Mouse (Mus musculus): ENCODE data around the gene Top3b. TPM values are rescaled to one million over a fixed set of nuclear protein-coding genes. Genes with fewer than 3 reads are reported as not detected.

The Top3b gene
- polyA plus RNA-seq (2014; fragmentation: Nextera tagmentation; extraction: Ambion mirVana): 64.2 and 76.3 TPM in 2 replicates

- no peaks in the 10 kb centered on the region for H3K27me3 ChIP-seq (ENCODE audit: control insufficient read depth, insufficient read depth, low read length)
- H3K36me3 ChIP-seq (ENCODE audit: control insufficient read depth, insufficient read depth, low read length): 0 out of 2 replicates have a peak, but pooled peaks cover 2% of the 10 kb centered on the region
- H3K4me3 ChIP-seq (ENCODE audit: low read depth, low read length): peak within 1 kb of the TSS; percentile 52
- peaks cover 7% of the 10 kb centered on the region for H3K4me1 ChIP-seq (ENCODE audit: control insufficient read depth, insufficient read depth, low read length)
- peak within 1 kb of the TSS; percentile 64 for H3K4me2 ChIP-seq (ENCODE audit: low read depth, low read length)
- H3K9ac ChIP-seq (replicated peaks; ENCODE audit: low read depth, low read length): peak within 1 kb of the TSS; percentile 76
- peak; percentile 97 for ATAC-seq (ENCODE audit: low read depth)
- H3K27ac ChIP-seq (ENCODE audit: low read depth, low read length): peak within 1 kb of the TSS; percentile 88
- under 1% methylated on average over 49 of the region's 49 CpGs for WGBS
- no peaks in the 10 kb centered on the region for H3K9me3 ChIP-seq (ENCODE audit: control insufficient read depth, low read length)
Measured at GRCm38 (mm10) chr16:16870617-16871331, at the start of gene Top3b, which contains the start of gene Vpreb1. Top3b (plus strand) TSS chr16:16870736. Vpreb1 (minus strand) TSS chr16:16870843.

- H3K4me1 ChIP-seq (ENCODE audit: control insufficient read depth, insufficient read depth, low read length): no peaks in the 10 kb centered on the region
- ATAC-seq (ENCODE audit: low read depth): no peak
- H3K27ac ChIP-seq (ENCODE audit: low read depth, low read length): no peak overlapping the region
- no peaks in the 10 kb centered on the region; the same call in 1 of the 2 replicates for H3K9me3 ChIP-seq (ENCODE audit: control insufficient read depth, low read length)
- H3K4me3 ChIP-seq (ENCODE audit: low read depth, low read length): no peak overlapping the region
- no peaks in the 10 kb centered on the region for H3K27me3 ChIP-seq (ENCODE audit: control insufficient read depth, insufficient read depth, low read length)
- WGBS: 34% methylated on average over 5 of the region's 5 CpGs
- H3K36me3 ChIP-seq (ENCODE audit: control insufficient read depth, insufficient read depth, low read length): no peaks in the 10 kb centered on the region
- no peak overlapping the region for H3K4me2 ChIP-seq (ENCODE audit: low read depth, low read length)
- no peak overlapping the region for H3K9ac ChIP-seq (replicated peaks; ENCODE audit: low read depth, low read length)
Measured at GRCm38 (mm10) chr16:16825476-16825875, 45.1 kb upstream of the Top3b start.

DNA sequence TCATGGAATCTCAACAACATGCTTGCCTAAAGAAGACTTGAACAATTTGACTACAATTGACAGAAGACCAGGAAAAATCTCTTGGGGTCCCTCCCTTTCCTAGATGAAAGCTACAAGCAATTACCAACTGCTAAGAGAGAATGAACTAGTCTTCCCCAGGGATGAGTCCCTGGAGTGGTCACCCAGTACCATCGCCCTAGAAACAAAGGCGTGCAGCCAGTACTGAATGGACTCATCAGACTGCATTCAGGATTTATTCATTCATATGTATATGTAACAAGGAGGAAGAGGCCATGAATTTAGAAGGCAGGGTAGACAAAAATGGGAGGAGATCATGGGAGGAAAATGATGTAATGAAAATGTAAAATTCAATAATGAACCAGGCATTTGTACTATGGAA is 44.3 kb upstream of the Top3b start:
- no peak overlapping the region for H3K4me2 ChIP-seq (ENCODE audit: low read depth, low read length)
- H3K27me3 ChIP-seq (ENCODE audit: control insufficient read depth, insufficient read depth, low read length): no peaks in the 10 kb centered on the region
- H3K4me1 ChIP-seq (ENCODE audit: control insufficient read depth, insufficient read depth, low read length): no peaks in the 10 kb centered on the region
- no peak overlapping the region for H3K9ac ChIP-seq (replicated peaks; ENCODE audit: low read depth, low read length)
- no peaks in the 10 kb centered on the region for H3K36me3 ChIP-seq (ENCODE audit: control insufficient read depth, insufficient read depth, low read length)
- H3K4me3 ChIP-seq (ENCODE audit: low read depth, low read length): no peak overlapping the region
- no peaks in the 10 kb centered on the region; the same call in 1 of the 2 replicates for H3K9me3 ChIP-seq (ENCODE audit: control insufficient read depth, low read length)
- ATAC-seq (ENCODE audit: low read depth): no peak
- WGBS: 86% methylated on average over 2 of the region's 2 CpGs
- no peak overlapping the region for H3K27ac ChIP-seq (ENCODE audit: low read depth, low read length)

DNA sequence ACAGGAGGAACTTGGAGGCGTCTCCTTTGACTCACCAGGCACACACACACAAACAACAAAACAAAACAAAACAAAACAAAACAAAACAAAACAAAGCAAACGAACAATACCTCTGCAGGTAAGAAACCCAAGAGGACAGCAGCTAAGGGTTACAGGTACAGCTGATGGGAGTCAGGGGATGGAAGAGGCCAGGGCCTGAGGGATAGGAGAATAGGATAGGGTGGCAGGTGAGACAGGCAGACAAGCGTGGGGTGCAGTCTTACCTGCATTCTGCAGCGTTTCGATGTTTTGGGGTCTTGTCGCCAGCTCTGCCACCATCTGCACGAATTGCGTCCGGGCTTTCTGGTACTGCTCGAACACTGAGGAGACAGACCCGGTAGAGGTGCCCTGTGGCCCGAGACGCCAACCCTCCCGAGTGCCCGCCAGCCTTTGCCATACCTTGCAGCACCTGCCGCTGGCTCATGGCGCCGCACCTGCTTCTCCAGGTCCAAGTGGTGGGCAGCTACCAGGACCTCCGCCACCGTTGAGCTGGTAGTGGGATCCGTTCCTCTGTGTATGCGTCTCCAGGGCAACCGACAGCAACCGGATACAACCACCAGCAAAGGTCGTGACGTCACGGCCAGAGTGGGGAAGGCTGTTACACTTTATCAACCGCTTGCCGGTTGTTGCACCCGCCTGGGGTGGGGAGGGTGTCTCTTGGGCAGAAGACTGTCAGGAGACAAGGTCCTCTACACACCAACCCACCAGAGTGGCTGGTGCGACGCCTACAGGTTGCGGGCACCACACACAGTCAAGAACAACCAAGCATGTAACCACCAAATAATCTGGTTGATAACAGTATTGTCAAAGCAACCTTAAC is 41.5 kb upstream of the Top3b start, which contains the start of gene Spag6l:
TSS of gene Spag6l (minus strand) at position 700 of the 859 bp plus-strand sequence.
- Histone ChIP-seq H3K9me3 (ENCODE audit: control insufficient read depth, low read length) (no peaks in the 10 kb centered on the region), H3K4me1 (ENCODE audit: control insufficient read depth, insufficient read depth, low read length) (no peaks in the 10 kb centered on the region), H3K27ac (ENCODE audit: low read depth, low read length) (no peak within 1 kb of the TSS), H3K4me2 (ENCODE audit: low read depth, low read length) (peak within 1 kb of the TSS; percentile 69), H3K27me3 (ENCODE audit: control insufficient read depth, insufficient read depth, low read length) (no peaks in the 10 kb centered on the region), H3K4me3 (ENCODE audit: low read depth, low read length) (peak within 1 kb of the TSS; percentile 50), H3K9ac (replicated peaks; ENCODE audit: low read depth, low read length) (peak within 1 kb of the TSS; percentile 54), H3K36me3 (ENCODE audit: control insufficient read depth, insufficient read depth, low read length) (no peaks in the 10 kb centered on the region)
- ATAC-seq (ENCODE audit: low read depth): peak; percentile 98
- WGBS: 10% methylated on average over 33 of the region's 33 CpGs

- H3K27ac ChIP-seq (ENCODE audit: low read depth, low read length): no peak overlapping the region
- no peaks in the 10 kb centered on the region for H3K36me3 ChIP-seq (ENCODE audit: control insufficient read depth, insufficient read depth, low read length)
- peak overlapping the region; percentile 69; the same call in 1 of the 2 replicates for H3K4me2 ChIP-seq (ENCODE audit: low read depth, low read length)
- peak overlapping the region; percentile 50; the same call in 1 of the 2 replicates for H3K4me3 ChIP-seq (ENCODE audit: low read depth, low read length)
- no peaks in the 10 kb centered on the region for H3K27me3 ChIP-seq (ENCODE audit: control insufficient read depth, insufficient read depth, low read length)
- no peaks in the 10 kb centered on the region for H3K4me1 ChIP-seq (ENCODE audit: control insufficient read depth, insufficient read depth, low read length)
- no peaks in the 10 kb centered on the region for H3K9me3 ChIP-seq (ENCODE audit: control insufficient read depth, low read length)
- 88% methylated on average over 3 of the region's 3 CpGs for WGBS
- 0 out of 2 replicates have a peak, but pooled peaks have one; percentile 36 for ATAC-seq (ENCODE audit: low read depth)
- no peak overlapping the region for H3K9ac ChIP-seq (replicated peaks; ENCODE audit: low read depth, low read length)
Measured at GRCm38 (mm10) chr16:16829671-16830070, 40.9 kb upstream of the Top3b start.

DNA sequence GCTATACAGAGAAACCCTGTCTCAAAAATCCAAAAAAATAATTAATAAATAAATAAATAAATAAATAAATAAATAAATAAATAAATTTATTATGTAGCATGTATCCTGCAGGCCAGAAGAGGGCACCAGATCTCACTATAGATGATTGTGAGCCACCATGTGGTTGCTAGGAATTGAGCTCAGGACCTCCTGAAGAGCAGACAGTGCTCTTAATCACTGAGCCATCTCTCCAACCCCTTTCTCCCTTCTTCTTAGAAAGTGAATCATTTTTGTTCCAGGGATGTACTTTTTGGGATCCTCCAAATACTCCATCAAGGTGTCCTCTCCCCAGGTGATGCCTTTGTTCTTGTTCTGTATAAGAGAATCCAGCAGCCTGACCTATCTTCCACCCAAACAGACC is 21.3 kb upstream of the Top3b start:
- H3K27me3 ChIP-seq (ENCODE audit: control insufficient read depth, insufficient read depth, low read length): no peaks in the 10 kb centered on the region
- no peaks in the 10 kb centered on the region for H3K4me1 ChIP-seq (ENCODE audit: control insufficient read depth, insufficient read depth, low read length)
- no peak overlapping the region for H3K4me2 ChIP-seq (ENCODE audit: low read depth, low read length)
- no peak overlapping the region for H3K27ac ChIP-seq (ENCODE audit: low read depth, low read length)
- H3K9me3 ChIP-seq (ENCODE audit: control insufficient read depth, low read length): no peaks in the 10 kb centered on the region
- no peaks in the 10 kb centered on the region for H3K36me3 ChIP-seq (ENCODE audit: control insufficient read depth, insufficient read depth, low read length)
- no peak overlapping the region for H3K4me3 ChIP-seq (ENCODE audit: low read depth, low read length)
- ATAC-seq (ENCODE audit: low read depth): no peak
- H3K9ac ChIP-seq (replicated peaks; ENCODE audit: low read depth, low read length): no peak overlapping the region

DNA sequence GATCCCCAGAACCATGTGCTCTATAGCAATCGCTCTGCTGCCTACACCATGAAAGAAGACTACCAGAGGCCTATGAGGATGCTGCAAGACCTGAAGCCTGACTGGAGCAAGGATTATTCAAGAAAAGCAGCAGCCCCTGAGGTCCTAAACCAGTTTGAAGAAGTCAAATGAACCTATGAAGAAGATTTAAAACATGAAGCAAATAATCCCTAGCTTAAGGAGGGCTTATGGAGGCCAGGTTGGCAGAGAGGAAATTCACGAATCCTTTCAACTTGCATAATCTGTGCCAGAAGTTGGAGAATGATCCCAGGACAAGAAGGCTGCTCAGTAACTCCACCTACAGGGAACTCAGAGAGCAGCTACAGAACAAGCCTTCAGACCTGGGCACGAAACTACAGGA is 18.1 kb upstream of the Top3b start:
- ATAC-seq (ENCODE audit: low read depth): no peak
- H3K9me3 ChIP-seq (ENCODE audit: control insufficient read depth, low read length): no peaks in the 10 kb centered on the region
- WGBS: 86% methylated on average over 3 of the region's 3 CpGs

DNA sequence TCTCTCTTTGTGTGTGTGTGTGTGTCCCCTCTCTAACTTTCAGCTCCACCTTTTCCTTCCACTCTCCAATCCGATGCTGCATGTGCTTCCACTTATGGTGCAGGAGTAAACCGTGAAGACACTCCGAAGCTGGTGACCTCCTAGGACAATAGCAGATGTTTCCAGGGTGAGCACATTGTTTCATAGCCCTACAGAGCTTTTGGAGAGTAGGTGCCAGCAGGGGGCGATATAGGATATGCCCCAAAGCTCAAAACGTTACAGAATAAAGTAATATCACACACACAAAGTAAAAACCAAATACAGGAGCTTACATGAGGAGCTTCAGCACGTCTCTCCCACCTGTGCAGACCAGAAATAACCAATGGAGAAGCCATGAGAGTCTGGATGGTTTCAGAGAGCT is 15.7 kb upstream of the Top3b start:
- no peaks in the 10 kb centered on the region for H3K4me1 ChIP-seq (ENCODE audit: control insufficient read depth, insufficient read depth, low read length)
- 39% methylated on average over 6 of the region's 6 CpGs for WGBS
- no peak overlapping the region for H3K4me2 ChIP-seq (ENCODE audit: low read depth, low read length)
- no peak overlapping the region for H3K27ac ChIP-seq (ENCODE audit: low read depth, low read length)
- H3K27me3 ChIP-seq (ENCODE audit: control insufficient read depth, insufficient read depth, low read length): no peaks in the 10 kb centered on the region
- H3K4me3 ChIP-seq (ENCODE audit: low read depth, low read length): no peak overlapping the region
- no peak for ATAC-seq (ENCODE audit: low read depth)
- no peak overlapping the region for H3K9ac ChIP-seq (replicated peaks; ENCODE audit: low read depth, low read length)
- no peaks in the 10 kb centered on the region for H3K9me3 ChIP-seq (ENCODE audit: control insufficient read depth, low read length)
- H3K36me3 ChIP-seq (ENCODE audit: control insufficient read depth, insufficient read depth, low read length): no peaks in the 10 kb centered on the region

More for the DNA sequence above, 18.1 kb upstream of the Top3b start:
- no peak overlapping the region for H3K9ac ChIP-seq (replicated peaks; ENCODE audit: low read depth, low read length)
- H3K36me3 ChIP-seq (ENCODE audit: control insufficient read depth, insufficient read depth, low read length): no peaks in the 10 kb centered on the region
- no peaks in the 10 kb centered on the region for H3K4me1 ChIP-seq (ENCODE audit: control insufficient read depth, insufficient read depth, low read length)
- H3K27ac ChIP-seq (ENCODE audit: low read depth, low read length): no peak overlapping the region
- no peaks in the 10 kb centered on the region for H3K27me3 ChIP-seq (ENCODE audit: control insufficient read depth, insufficient read depth, low read length)
- H3K4me3 ChIP-seq (ENCODE audit: low read depth, low read length): no peak overlapping the region
- no peak overlapping the region for H3K4me2 ChIP-seq (ENCODE audit: low read depth, low read length)

DNA sequence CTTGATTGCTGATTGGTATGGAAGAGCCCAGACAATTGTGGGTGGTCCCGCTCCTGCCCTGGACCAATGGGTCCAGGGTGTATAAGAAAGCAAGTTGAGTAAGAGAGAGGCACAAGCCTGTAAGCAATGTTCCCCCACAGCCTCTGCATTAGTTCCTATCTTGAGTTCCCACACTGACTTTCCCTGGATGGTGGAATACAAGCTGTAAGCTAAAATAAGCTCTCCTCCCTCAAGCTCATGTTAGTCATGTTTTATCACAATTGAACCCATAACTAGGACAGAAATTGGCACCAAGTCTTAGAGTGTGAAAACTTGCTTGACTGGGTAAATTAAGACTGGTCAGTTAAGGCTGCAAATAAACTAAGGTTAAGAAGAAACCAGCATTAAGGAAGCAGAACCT is 15.0 kb upstream of the Top3b start:
- WGBS: 97% methylated on average over 1 of the region's 1 CpGs
- Histone ChIP-seq H3K27ac (ENCODE audit: low read depth, low read length) (no peak overlapping the region), H3K27me3 (ENCODE audit: control insufficient read depth, insufficient read depth, low read length) (no peaks in the 10 kb centered on the region), H3K4me3 (ENCODE audit: low read depth, low read length) (no peak overlapping the region), H3K4me2 (ENCODE audit: low read depth, low read length) (no peak overlapping the region), H3K9me3 (ENCODE audit: control insufficient read depth, low read length) (no peaks in the 10 kb centered on the region), H3K9ac (replicated peaks; ENCODE audit: low read depth, low read length) (no peak overlapping the region), H3K4me1 (ENCODE audit: control insufficient read depth, insufficient read depth, low read length) (no peaks in the 10 kb centered on the region), H3K36me3 (ENCODE audit: control insufficient read depth, insufficient read depth, low read length) (no peaks in the 10 kb centered on the region)
- no peak for ATAC-seq (ENCODE audit: low read depth)

Data from neural tube, embryonic 14.5 days (tissue).